Mouse (Mus musculus) forebrain, embryonic 10.5 days (tissue): ENCODE results near the gene Deaf1. TPM values are rescaled to one million over a fixed set of nuclear protein-coding genes. Genes with fewer than 3 reads are reported as not detected.

Experiments
- DNase-seq: peaks from one replicate; pipeline ENCODE4 v3.0.0-alpha.2; 2017; ENCODE audit warnings: low spot score; ENCODE audit errors: extremely low spot score
- H3K27ac ChIP-seq: fragments of 300-500 bp; sonication (generic); 2 replicates; pipeline ENCODE4 v1.5.1; 2016; ENCODE audit warnings: mild to moderate bottlenecking
- H3K27me3 ChIP-seq: fragments of 300-500 bp; sonication (generic); 2 replicates; pipeline ENCODE4 v1.6.1; 2016; ENCODE audit warnings: mild to moderate bottlenecking; ENCODE audit not compliant: poor library complexity, severe bottlenecking
- H3K36me3 ChIP-seq: fragments of 300-500 bp; sonication (generic); replicated peaks from 2 replicates; pipeline ENCODE4 v1.6.1; 2016; ENCODE audit warnings: mild to moderate bottlenecking, moderate library complexity
- H3K4me1 ChIP-seq: fragments of 300-500 bp; sonication (generic); 2 replicates; pipeline ENCODE4 v1.6.1; 2016
- H3K4me3 ChIP-seq: fragments of 300-500 bp; sonication (generic); 2 replicates; pipeline ENCODE4 v1.5.1; 2016; ENCODE audit warnings: mild to moderate bottlenecking, moderate library complexity
- H3K9me3 ChIP-seq: fragments of 300-500 bp; sonication (generic); 2 replicates; pipeline ENCODE4 v1.6.1; 2016; ENCODE audit warnings: mild to moderate bottlenecking, moderate library complexity
- WGBS: fragments of 180-500 bp; shearing (Covaris S2); methylation state at CpG from one replicate; pipeline ENCODE4 v1.1.7; 2016; 5-methylcytosine and 5-hydroxymethylcytosine counted together
- polyA plus RNA-seq: library from polyadenylated mRNA; unstranded; fragments of >200 nt; fragmentation: Nextera tagmentation; extraction: Ambion mirVana; gene quantifications from 2 replicates; pipeline ENCODE4 v1.2.1, GENCODE M21; 2016

Deaf1 gene
- polyA plus RNA-seq, 1 experiment from 2014 or later = 59.2 TPM

DNA sequence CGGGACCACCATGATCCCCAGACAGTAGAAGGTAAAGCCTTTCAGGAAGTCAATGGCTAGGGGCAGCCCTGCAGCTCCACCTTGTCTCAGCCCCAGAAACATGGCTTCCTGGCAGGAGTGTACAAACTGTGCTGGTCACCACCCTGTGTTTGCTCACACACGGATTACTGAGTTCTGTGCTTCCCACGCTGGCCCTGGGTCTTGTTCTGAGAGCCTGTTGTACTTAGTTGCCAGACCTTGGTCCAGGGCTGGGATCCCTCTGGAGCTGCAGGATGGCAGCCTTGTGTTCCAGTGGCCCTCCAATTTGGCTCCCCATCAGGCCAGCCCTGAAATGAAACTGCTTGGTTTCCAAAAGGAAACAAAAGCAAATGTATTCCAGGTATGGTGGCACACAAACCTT lies 8.8 kb upstream of the Deaf1 start:
- 83% methylated on average over 3 of the region's 3 CpGs for WGBS
- no peaks in the 10 kb centered on the region for H3K9me3 ChIP-seq
- DNase-seq = no peak
- H3K36me3 ChIP-seq = peaks cover 40% of the 10 kb centered on the region
- H3K27me3 ChIP-seq = peaks cover 37% of the 10 kb centered on the region
- peaks cover 31% of the 10 kb centered on the region for H3K4me1 ChIP-seq
- H3K4me3 ChIP-seq = no peak overlapping the region
- no peak overlapping the region for H3K27ac ChIP-seq

DNA sequence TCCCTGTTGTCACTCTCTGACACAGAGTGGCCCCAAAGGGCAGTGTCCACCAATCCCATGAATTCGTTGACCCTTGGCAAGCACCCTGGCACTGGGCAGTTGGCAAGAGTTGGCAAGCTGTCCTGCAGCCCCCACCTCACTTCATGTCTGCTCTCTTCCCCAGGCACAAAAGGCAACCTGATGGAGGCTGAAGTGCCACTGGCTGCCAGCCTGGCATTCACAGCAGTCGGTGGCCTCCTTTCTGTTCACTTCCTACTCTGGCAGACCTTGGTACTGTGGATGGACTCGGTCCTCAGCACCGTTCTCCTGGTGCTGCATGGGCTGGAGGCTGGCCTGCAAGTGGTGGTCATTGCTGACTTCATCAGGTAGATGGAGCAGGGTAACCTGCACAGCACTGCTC lies 8.2 kb upstream of the Deaf1 start:
- DNase-seq = no peak
- H3K4me3 ChIP-seq = no peak overlapping the region
- H3K9me3 ChIP-seq = no peaks in the 10 kb centered on the region
- peaks cover 31% of the 10 kb centered on the region for H3K4me1 ChIP-seq
- H3K36me3 ChIP-seq = peaks cover 40% of the 10 kb centered on the region
- H3K27me3 ChIP-seq = peaks cover 34% of the 10 kb centered on the region
- WGBS = 87% methylated on average over 4 of the region's 4 CpGs
- H3K27ac ChIP-seq = no peak overlapping the region

DNA sequence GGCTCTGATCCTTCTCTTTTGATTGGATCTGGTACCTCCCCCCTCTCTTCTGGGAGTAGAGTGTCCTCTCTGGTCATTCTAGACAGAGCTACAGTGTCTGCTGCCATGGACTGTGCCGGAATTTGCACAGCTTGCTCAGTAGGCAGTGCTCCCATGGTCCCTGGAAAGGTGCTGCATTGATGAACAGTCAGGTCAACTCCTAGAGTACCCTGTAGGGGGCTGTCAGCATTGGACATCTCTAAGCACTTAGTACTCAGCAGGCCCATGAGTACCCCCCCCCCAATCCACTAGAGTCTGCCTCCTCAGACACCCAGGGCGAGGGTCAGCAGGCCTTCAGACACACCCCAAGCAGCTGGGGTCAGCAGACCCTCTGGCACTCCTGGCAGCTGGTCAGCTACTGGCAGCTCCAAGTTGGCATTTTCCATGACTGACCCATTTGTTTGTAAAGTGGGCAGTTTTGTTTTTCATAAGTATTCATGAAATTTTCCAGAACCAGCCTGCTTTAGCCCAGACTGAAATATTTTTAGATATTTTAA lies 7.6 kb upstream of the Deaf1 start:
- Histone ChIP-seq H3K9me3 (no peaks in the 10 kb centered on the region), H3K4me3 (no peak overlapping the region), H3K27ac (no peak overlapping the region), H3K4me1 (peaks cover 27% of the 10 kb centered on the region), H3K36me3 (peaks cover 40% of the 10 kb centered on the region), H3K27me3 (peaks cover 29% of the 10 kb centered on the region)
- no peak for DNase-seq
- WGBS = 80% methylated on average over 2 of the region's 2 CpGs

DNA sequence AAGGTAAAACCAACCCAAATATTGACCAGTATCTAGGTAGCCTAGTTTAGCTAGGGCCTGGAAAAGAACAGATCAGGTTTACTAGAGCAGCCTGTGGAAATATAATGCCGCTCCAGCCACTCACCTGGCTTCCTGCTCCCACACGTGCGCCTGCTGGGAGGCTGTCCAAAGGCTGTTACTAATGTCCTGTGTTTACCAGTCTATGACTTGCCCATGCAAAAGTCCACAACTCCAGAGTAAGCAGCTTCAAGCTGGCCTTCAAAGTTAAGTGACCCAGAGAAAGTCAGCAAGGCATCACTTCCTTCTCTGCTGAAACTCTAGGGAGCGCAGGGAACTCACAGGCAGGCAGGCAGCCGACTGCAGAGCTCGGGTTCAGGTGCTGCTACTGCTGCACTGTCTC lies 4.5 kb upstream of the Deaf1 start:
- Histone ChIP-seq H3K9me3 (no peaks in the 10 kb centered on the region), H3K4me1 (peaks cover 18% of the 10 kb centered on the region), H3K4me3 (no peak overlapping the region), H3K36me3 (peaks cover 40% of the 10 kb centered on the region), H3K27ac (no peak overlapping the region), H3K27me3 (no peaks in the 10 kb centered on the region)
- 88% methylated on average over 6 of the region's 6 CpGs for WGBS
- no peak for DNase-seq

DNA sequence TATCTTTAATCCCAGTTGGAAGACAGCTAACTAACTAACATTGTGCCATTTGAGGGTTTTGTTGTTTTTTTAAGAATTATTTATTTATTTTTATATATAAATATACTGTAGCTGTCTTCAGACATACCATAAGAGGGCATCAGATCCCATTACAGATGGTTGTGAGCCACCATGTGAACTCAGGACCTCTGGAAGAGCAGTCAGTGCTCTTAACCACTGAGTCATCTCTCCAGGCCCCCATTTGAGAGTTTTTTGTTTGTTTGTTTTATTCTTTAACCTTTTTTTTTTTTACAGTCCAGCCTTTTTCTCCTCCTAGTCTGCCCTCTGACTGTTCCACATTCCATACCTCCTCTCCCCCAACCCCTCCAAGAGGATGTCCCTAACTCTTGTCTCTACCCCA lies 3.2 kb upstream of the Deaf1 start:
- no peaks in the 10 kb centered on the region for H3K27me3 ChIP-seq
- H3K9me3 ChIP-seq = no peaks in the 10 kb centered on the region
- no peak overlapping the region for H3K4me3 ChIP-seq
- no peak for DNase-seq
- H3K36me3 ChIP-seq = peaks cover 33% of the 10 kb centered on the region
- peaks cover 31% of the 10 kb centered on the region for H3K4me1 ChIP-seq
- H3K27ac ChIP-seq = no peak overlapping the region

DNA sequence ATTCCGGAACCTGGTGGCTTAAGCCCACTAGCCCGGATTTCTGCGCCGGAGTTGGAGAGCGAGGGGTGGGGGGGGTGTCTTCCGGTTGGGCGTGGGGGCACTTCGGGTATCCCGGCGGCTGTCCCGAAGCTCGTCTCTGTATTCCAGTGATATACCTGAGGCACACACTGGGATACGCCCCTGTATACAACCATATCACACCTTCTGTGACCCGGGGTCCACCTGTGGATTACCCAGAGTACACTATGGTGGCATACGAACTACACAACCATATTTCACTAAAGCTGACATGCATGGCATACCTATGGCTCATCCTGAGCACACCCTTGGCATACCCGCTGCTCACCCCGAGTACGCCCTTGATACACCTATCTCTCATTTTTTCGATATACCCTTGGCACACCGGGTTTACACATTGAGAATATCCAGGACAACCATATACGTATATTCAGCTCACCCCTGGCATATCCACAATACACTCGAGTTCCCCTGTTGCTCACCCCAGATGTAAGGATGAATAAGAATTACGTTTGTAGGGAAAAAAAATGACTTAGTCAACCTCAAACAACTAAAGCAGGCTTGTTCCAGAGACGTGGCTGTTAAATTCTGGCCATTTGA lies 992 bp upstream of the Deaf1 start:
- DNase-seq = no peak
- 20% methylated on average over 24 of the region's 24 CpGs for WGBS
- Histone ChIP-seq H3K9me3 (no peaks in the 10 kb centered on the region), H3K27ac (peak overlapping the region; percentile 99), H3K27me3 (no peaks in the 10 kb centered on the region), H3K4me1 (peaks cover 45% of the 10 kb centered on the region), H3K4me3 (peak overlapping the region; percentile 77), H3K36me3 (peaks cover 29% of the 10 kb centered on the region)

DNA sequence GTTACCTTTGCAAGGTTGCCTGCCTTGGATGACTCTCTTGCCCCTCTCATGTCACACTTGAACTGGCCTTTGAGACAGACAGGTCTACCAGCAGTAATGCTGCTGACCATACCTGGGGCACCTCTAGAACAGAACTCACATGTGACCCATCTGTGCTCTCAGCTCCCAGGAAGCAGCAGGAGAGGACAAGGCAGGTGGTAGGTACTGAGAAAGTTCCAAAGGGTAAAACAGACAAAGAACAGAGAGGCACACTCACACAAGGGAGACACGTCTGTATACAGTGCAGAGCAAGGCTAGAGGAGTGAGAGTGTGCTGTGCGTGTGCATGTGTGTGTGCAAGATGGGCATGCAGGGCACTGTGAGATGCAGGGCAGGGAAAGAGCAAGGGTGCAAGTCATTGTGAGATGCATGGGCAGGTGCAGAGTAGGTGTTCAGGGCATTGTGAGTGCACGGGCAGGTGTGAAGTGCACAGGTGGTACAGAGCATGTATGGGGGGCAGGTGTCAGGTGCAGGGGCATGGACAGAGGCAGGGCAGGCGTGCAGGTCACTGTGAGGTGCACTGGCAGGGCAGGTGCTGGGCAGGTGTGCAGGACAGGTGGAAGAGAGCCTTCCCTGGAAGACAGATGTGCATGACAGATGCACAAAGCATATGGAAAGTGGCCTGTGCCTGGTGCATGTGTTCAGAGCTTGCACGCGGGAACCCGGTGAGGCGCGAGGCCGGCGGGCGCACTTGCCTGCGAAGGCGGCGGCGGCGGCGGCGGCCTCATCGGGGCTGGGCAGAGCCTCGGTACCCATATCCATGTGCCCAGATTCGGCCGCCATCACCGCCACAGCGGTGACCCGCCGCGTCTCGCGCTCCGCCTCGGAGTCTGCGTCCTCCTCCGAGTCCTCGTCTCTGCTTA lies 694 bp downstream of the Deaf1 start:
- Histone ChIP-seq H3K27me3 (no peaks in the 10 kb centered on the region), H3K27ac (peak overlapping the region; percentile 99), H3K9me3 (no peaks in the 10 kb centered on the region), H3K36me3 (peaks cover 30% of the 10 kb centered on the region), H3K4me1 (peaks cover 45% of the 10 kb centered on the region), H3K4me3 (peak overlapping the region; percentile 77)
- WGBS = 6% methylated on average over 35 of the region's 35 CpGs
- DNase-seq = no peak

DNA sequence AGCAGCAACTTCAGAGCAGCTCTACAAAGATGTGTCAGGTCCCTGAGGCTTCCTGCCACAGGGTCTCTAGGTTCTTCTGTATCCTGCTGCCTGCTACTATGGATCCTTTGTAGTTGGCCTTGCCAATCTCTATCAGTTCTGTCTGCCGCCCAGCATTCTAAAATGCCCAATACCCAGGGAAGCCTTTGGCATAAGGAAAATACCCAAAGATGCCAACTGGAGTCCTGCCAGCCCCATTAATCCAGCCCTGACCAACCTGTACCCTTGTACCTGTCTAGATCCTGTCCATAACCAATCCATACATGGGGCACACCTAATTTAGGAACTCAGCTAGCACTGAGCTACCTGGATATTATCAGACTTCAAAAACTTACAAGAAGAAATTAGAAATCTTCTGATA lies 2.8 kb downstream of the Deaf1 start:
- peaks cover 51% of the 10 kb centered on the region for H3K36me3 ChIP-seq
- H3K4me3 ChIP-seq = no peak overlapping the region; the same call in 1 of the 2 replicates
- DNase-seq = no peak

DNA sequence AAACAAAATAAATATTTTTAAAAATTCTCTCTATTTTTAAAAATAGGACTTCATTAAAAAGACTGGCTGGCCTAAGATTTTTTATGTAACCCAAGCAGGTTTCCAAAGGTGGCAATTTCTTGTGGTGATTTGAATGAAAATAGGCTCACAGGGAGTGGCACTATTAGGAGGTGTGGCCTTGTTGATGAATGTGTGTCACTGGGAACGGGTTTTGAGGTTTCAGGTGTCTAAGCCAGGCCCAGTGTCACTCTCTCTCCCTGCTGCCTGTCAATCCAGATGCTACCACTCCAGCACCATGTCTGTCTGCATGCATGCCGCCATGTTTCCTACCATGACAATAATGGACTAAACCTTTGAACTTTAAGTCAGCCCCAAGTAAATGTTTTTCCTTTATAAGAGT lies 8.0 kb downstream of the Deaf1 start:
- no peak for DNase-seq
- peaks cover 3% of the 10 kb centered on the region for H3K4me1 ChIP-seq
- H3K9me3 ChIP-seq = no peaks in the 10 kb centered on the region
- H3K27ac ChIP-seq = no peak overlapping the region
- H3K4me3 ChIP-seq = no peak overlapping the region
- H3K27me3 ChIP-seq = no peaks in the 10 kb centered on the region
- WGBS = 78% methylated on average over 2 of the region's 2 CpGs
- H3K36me3 ChIP-seq = peaks cover 100% of the 10 kb centered on the region

More for the DNA sequence above, 2.8 kb downstream of the Deaf1 start:
- H3K27me3 ChIP-seq = no peaks in the 10 kb centered on the region
- 100% methylated on average over 1 of the region's 1 CpGs for WGBS
- no peak overlapping the region for H3K27ac ChIP-seq
- peaks cover 45% of the 10 kb centered on the region for H3K4me1 ChIP-seq
- no peaks in the 10 kb centered on the region for H3K9me3 ChIP-seq

DNA sequence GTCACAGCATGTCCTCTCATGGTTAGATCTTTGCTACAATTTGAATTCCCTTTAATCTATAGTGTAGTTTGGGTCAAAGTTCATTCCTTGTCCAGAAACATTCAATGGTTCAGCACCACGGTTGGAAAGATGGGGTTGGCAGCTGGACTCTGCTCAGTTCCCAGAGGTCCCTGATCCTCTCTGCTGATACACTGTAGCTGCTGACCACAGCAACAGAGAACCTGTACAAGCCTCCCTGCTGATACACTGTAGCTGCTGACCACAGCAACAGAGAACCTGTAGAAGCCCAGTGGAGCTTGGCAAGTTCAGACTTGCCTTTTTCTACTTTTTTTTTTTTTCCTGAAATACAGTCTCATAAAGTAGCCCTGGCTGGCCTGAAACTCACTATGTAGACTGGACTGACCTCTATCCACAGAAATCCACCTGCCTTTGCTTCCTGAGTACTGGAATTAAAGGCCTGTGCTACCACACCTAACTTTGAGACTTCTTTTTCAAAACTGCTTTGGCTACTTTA lies 9.8 kb downstream of the Deaf1 start:
- H3K9me3 ChIP-seq = no peaks in the 10 kb centered on the region
- whole genome bisulfite sequencing = 86% methylated on average over 1 of the region's 1 CpGs
- no peak overlapping the region for H3K27ac ChIP-seq
- DNase-seq = no peak
- no peaks in the 10 kb centered on the region for H3K27me3 ChIP-seq
- H3K4me1 ChIP-seq = no peaks in the 10 kb centered on the region
- no peak overlapping the region for H3K4me3 ChIP-seq
- peaks cover 100% of the 10 kb centered on the region for H3K36me3 ChIP-seq

DNA sequence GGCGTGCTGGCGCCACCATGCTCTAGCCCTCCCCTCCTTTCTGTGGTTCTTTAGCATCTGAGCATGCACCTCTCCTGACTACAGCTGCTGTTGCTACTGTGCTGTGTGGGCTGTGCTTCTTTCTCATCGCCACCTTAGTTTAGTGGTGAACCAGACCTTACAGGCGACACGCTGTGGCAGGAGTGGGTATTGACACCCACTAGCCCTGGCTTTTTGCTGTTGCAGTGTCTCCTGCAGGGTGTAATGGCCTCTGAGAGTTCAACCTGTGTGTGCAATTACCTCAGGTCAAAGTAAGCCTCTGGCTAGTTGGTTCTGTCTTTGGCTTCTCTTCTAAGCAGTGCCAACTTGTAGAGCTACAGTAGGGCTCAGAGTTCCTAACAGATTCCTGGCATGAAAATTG lies 11.5 kb downstream of the Deaf1 start:
- no peaks in the 10 kb centered on the region for H3K4me1 ChIP-seq
- peaks cover 100% of the 10 kb centered on the region for H3K36me3 ChIP-seq
- no peak for DNase-seq
- H3K9me3 ChIP-seq = no peaks in the 10 kb centered on the region
- H3K4me3 ChIP-seq = no peak overlapping the region
- no peak overlapping the region for H3K27ac ChIP-seq
- H3K27me3 ChIP-seq = no peaks in the 10 kb centered on the region
- 76% methylated on average over 5 of the region's 5 CpGs for WGBS

DNA sequence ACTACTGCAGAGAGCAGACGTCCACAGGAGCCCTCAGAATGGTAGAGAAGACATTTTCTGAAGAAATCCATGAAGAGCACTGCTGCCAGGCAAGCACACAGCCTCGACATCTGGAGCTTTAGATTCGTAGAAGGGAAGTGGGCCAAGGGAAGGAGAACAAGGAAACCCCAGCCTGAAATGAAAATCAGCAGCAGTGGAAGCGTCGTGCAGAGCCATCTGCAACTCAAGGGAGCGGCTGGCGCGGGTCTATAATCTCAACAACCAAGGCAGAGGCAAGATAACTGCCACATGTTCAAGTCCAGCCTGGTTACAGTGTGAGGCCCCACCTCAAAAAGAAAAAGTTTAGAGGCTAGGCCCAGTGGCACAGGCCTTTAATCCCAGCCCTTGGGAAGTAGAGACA lies 12.4 kb downstream of the Deaf1 start:
- no peak for DNase-seq
- no peak overlapping the region for H3K27ac ChIP-seq
- no peaks in the 10 kb centered on the region for H3K27me3 ChIP-seq
- no peaks in the 10 kb centered on the region for H3K4me1 ChIP-seq
- 90% methylated on average over 8 of the region's 8 CpGs for WGBS
- H3K4me3 ChIP-seq = no peak overlapping the region
- H3K9me3 ChIP-seq = no peaks in the 10 kb centered on the region
- H3K36me3 ChIP-seq = peaks cover 100% of the 10 kb centered on the region

DNA sequence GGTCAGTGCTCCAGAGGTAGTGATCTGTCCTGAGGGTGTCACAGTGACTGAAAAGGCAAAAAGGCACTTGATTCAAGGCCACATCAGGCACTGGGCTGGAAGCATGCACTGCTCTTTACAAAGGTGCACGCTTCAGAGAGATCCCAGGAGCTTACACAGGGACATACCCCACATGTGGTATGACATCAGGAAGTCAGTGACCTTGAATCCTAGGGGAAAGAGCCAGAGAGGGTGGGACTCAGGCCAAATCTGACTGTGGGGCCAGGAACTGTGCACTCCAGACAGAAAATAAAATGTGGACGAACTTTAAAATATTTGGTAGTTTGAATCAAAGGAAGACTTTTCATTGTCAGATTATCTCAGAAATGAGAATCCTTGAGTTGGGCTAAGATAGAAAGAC lies 13.1 kb downstream of the Deaf1 start:
- no peak for DNase-seq
- no peaks in the 10 kb centered on the region for H3K27me3 ChIP-seq
- peaks cover 100% of the 10 kb centered on the region for H3K36me3 ChIP-seq
- no peak overlapping the region for H3K4me3 ChIP-seq
- H3K9me3 ChIP-seq = no peaks in the 10 kb centered on the region
- H3K27ac ChIP-seq = no peak overlapping the region
- 96% methylated on average over 2 of the region's 2 CpGs for WGBS
- H3K4me1 ChIP-seq = no peaks in the 10 kb centered on the region
